Mouse (Mus musculus) forebrain, embryonic 14.5 days (tissue): ENCODE results near the gene Klhl25. TPM values are rescaled to one million over a fixed set of nuclear protein-coding genes. Genes with fewer than 3 reads are reported as not detected.
"Not testable (repeated sequence)": the region's sequence is repeated elsewhere in the genome, so short reads cannot be mapped to it uniquely, and the experiment has no call there.

ENCODE experiments used
- ATAC-seq: fragments of 200-750 bp; cut with Nextera tagmentation; 2 replicates; pipeline ENCODE4 v1.8.0; 2017; ENCODE audit warnings: mild to moderate bottlenecking, moderate library complexity
- DNase-seq: peaks from one replicate; pipeline ENCODE4 v3.0.0-alpha.2; 2015; ENCODE audit warnings: low spot score
- H3K27ac ChIP-seq: fragments of 300-500 bp; sonication (generic); 2 replicates; pipeline ENCODE4 v1.5.1; 2014; ENCODE audit warnings: low read depth, mild to moderate bottlenecking, control low read depth, low read length, moderate library complexity
- H3K27me3 ChIP-seq: fragments of 300-500 bp; sonication (generic); replicated peaks from 2 replicates; pipeline ENCODE4 v1.6.1; 2014; ENCODE audit warnings: low read length, control low read depth, mixed read lengths; ENCODE audit not compliant: control insufficient read depth, insufficient read depth
- H3K36me3 ChIP-seq: fragments of 300-500 bp; sonication (generic); 2 replicates; pipeline ENCODE4 v1.6.1; 2014; ENCODE audit warnings: low read length, control low read depth; ENCODE audit not compliant: control insufficient read depth, insufficient read depth
- H3K4me1 ChIP-seq: fragments of 300-500 bp; sonication (generic); 2 replicates; pipeline ENCODE4 v1.6.1; 2014; ENCODE audit warnings: antibody characterized with exemption, low read length, control low read depth; ENCODE audit not compliant: control insufficient read depth, insufficient read depth
- H3K4me2 ChIP-seq: fragments of 300-500 bp; sonication (generic); 2 replicates; pipeline ENCODE4 v1.6.1; 2014; ENCODE audit warnings: mild to moderate bottlenecking, control low read depth, low read length
- H3K4me3 ChIP-seq: fragments of 300-500 bp; sonication (generic); 2 replicates; pipeline ENCODE4 v1.5.1; 2014; ENCODE audit warnings: low read depth, low read length, control low read depth
- H3K9ac ChIP-seq: fragments of 300-500 bp; sonication (generic); 2 replicates; pipeline ENCODE4 v1.6.1; 2014; ENCODE audit warnings: mild to moderate bottlenecking, low read length, control low read depth, moderate library complexity
- H3K9me3 ChIP-seq: fragments of 300-500 bp; sonication (generic); replicated peaks from 2 replicates; pipeline ENCODE4 v1.6.1; 2016; ENCODE audit warnings: low read length, control low read depth, mixed read lengths; ENCODE audit not compliant: control insufficient read depth
- WGBS: fragments of 180-500 bp; shearing (Covaris S2); extraction: QIAGEN DNeasy Blood & Tissue Kit; methylation state at CpG from one replicate; pipeline ENCODE4 v1.1.7; 2014; 5-methylcytosine and 5-hydroxymethylcytosine counted together
- polyA plus RNA-seq: library from polyadenylated mRNA; unstranded; fragments of >200 nt; fragmentation: Nextera tagmentation; extraction: Ambion mirVana; gene quantifications from 2 replicates; pipeline ENCODE4 v1.2.1, GENCODE M21; 2014

The Klhl25 gene
- polyA plus RNA-seq, 1 experiment from 2014 or later: 36.9 TPM

GRCm38 (mm10) chr7:75820687-75821086 lies 27.4 kb upstream of the Klhl25 start:
- Histone ChIP-seq H3K4me1 (no peaks in the 10 kb centered on the region), H3K9ac (no peak overlapping the region), H3K27ac (no peak overlapping the region), H3K4me3 (no peak overlapping the region), H3K9me3 (no peaks in the 10 kb centered on the region), H3K27me3 (no peaks in the 10 kb centered on the region), H3K4me2 (no peak overlapping the region), H3K36me3 (no peaks in the 10 kb centered on the region)
- no peak for DNase-seq
- ATAC-seq: no peak
- 91% methylated on average over 7 of the region's 7 CpGs for WGBS

GRCm38 (mm10) chr7:75822087-75822668 lies 25.9 kb upstream of the Klhl25 start:
- Histone ChIP-seq H3K9ac (no peak overlapping the region), H3K4me3 (no peak overlapping the region), H3K36me3 (no peaks in the 10 kb centered on the region), H3K4me2 (no peak overlapping the region), H3K9me3 (no peaks in the 10 kb centered on the region), H3K4me1 (no peaks in the 10 kb centered on the region), H3K27me3 (no peaks in the 10 kb centered on the region), H3K27ac (no peak overlapping the region)
- 90% methylated on average over 8 of the region's 8 CpGs for WGBS
- DNase-seq (no peak), ATAC-seq (no peak)

- WGBS: 88% methylated on average over 2 of the region's 2 CpGs
- Histone ChIP-seq H3K4me3 (no peak overlapping the region), H3K36me3 (no peaks in the 10 kb centered on the region), H3K9me3 (no peaks in the 10 kb centered on the region), H3K27ac (no peak overlapping the region), H3K9ac (no peak overlapping the region), H3K4me2 (no peak overlapping the region), H3K4me1 (no peaks in the 10 kb centered on the region), H3K27me3 (no peaks in the 10 kb centered on the region)
- ATAC-seq (no peak), DNase-seq (no peak)
Observed at GRCm38 (mm10) chr7:75823071-75823470, 25.0 kb upstream of the Klhl25 start.

GRCm38 (mm10) chr7:75826360-75827103 lies 21.6 kb upstream of the Klhl25 start:
- DNase-seq: no peak
- Histone ChIP-seq H3K4me3 (no peak overlapping the region), H3K9me3 (no peaks in the 10 kb centered on the region), H3K27ac (no peak overlapping the region), H3K4me1 (no peaks in the 10 kb centered on the region), H3K4me2 (no peak overlapping the region), H3K9ac (no peak overlapping the region), H3K36me3 (no peaks in the 10 kb centered on the region), H3K27me3 (no peaks in the 10 kb centered on the region)
- WGBS: 84% methylated on average over 3 of the region's 4 CpGs
- no peak for ATAC-seq

- 89% methylated on average over 1 of the region's 1 CpGs for WGBS
- DNase-seq: no peak
- H3K36me3 ChIP-seq: no peaks in the 10 kb centered on the region
- H3K9ac ChIP-seq: no peak overlapping the region
- H3K4me1 ChIP-seq: no peaks in the 10 kb centered on the region
- H3K27ac ChIP-seq: no peak overlapping the region
- no peaks in the 10 kb centered on the region for H3K27me3 ChIP-seq
- no peaks in the 10 kb centered on the region for H3K9me3 ChIP-seq
- no peak overlapping the region for H3K4me3 ChIP-seq
- no peak overlapping the region for H3K4me2 ChIP-seq
- peak; percentile 4; the same call in 1 of the 2 replicates for ATAC-seq
Observed at GRCm38 (mm10) chr7:75827357-75827756, 20.8 kb upstream of the Klhl25 start.

GRCm38 (mm10) chr7:75827850-75828249 lies 20.3 kb upstream of the Klhl25 start:
- Histone ChIP-seq H3K27ac (no peak overlapping the region), H3K9ac (no peak overlapping the region), H3K27me3 (no peaks in the 10 kb centered on the region), H3K36me3 (no peaks in the 10 kb centered on the region), H3K4me1 (no peaks in the 10 kb centered on the region), H3K4me3 (no peak overlapping the region), H3K4me2 (no peak overlapping the region), H3K9me3 (no peaks in the 10 kb centered on the region)
- WGBS: 34% methylated on average over 10 of the region's 10 CpGs
- DNase-seq (peak; percentile 81), ATAC-seq (peak; percentile 72)

GRCm38 (mm10) chr7:75828536-75828935 lies 19.6 kb upstream of the Klhl25 start:
- Histone ChIP-seq H3K36me3 (no peaks in the 10 kb centered on the region), H3K9me3 (no peaks in the 10 kb centered on the region), H3K4me1 (no peaks in the 10 kb centered on the region), H3K27ac (no peak overlapping the region), H3K4me3 (no peak overlapping the region), H3K4me2 (no peak overlapping the region), H3K9ac (no peak overlapping the region), H3K27me3 (no peaks in the 10 kb centered on the region)
- no peak for ATAC-seq
- 87% methylated on average over 5 of the region's 5 CpGs for WGBS
- DNase-seq: no peak

- Histone ChIP-seq H3K27ac (no peak overlapping the region), H3K9ac (no peak overlapping the region), H3K4me2 (no peak overlapping the region), H3K4me1 (no peaks in the 10 kb centered on the region), H3K4me3 (no peak overlapping the region), H3K9me3 (no peaks in the 10 kb centered on the region), H3K36me3 (no peaks in the 10 kb centered on the region), H3K27me3 (no peaks in the 10 kb centered on the region)
- ATAC-seq (no peak), DNase-seq (no peak)
- 73% methylated on average over 6 of the region's 6 CpGs for WGBS
Observed at GRCm38 (mm10) chr7:75830251-75831060, 17.7 kb upstream of the Klhl25 start.

GRCm38 (mm10) chr7:75833960-75834359 lies 14.2 kb upstream of the Klhl25 start:
- H3K27me3 ChIP-seq, DNase-seq, H3K9ac ChIP-seq, H3K4me2 ChIP-seq, H3K4me3 ChIP-seq, ATAC-seq, H3K9me3 ChIP-seq, H3K36me3 ChIP-seq, H3K4me1 ChIP-seq, H3K27ac ChIP-seq: not testable (repeated sequence)
- 67% methylated on average over 3 of the region's 4 CpGs for WGBS
